Mouse (Mus musculus) thymus, postnatal 36 days (tissue): ENCODE results near the gene Nt5e.
"Not testable (repeated sequence)": the region's sequence is repeated elsewhere in the genome, so short reads cannot be mapped to it uniquely, and the experiment has no call there.

Source experiments
- DNase-seq, 2 experiments: peaks; one replicate each; pipeline ENCODE4 v3.0.0; 2022; ENCODE audit warnings: mixed read lengths in 2 of 2

Gene Nt5e

GRCm38 (mm10) chr9:88326930-88327901 lies at the start of gene Nt5e:
Gene Nt5e, plus strand, starts transcription at chr9:88327197.
- DNase-seq = peak; percentile 26 to 35

DNA sequence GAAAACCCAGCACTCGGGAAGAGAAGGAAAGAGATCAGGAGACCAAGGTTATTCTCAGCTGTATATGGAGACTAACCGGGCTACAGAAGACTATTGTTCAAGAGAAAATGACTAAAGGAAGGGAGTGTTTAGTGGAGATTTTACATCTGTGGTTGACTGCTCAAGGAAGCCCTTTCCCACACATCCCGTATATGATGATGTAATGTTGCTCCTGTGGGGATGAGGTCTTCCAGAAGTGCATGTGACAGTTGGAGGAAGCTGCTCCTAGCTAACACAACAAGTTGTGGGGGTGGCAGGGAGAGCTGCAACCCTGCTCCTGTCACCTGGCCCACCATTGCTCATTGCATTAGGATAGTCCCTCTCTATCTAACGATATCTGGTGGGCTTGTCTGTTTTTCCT lies 49.4 kb upstream of the Nt5e start:
- no peak for DNase-seq

- DNase-seq = no peak
These were observed 47.3 kb upstream of the Nt5e start for GRCm38 (mm10) chr9:88279728-88280127.

DNA sequence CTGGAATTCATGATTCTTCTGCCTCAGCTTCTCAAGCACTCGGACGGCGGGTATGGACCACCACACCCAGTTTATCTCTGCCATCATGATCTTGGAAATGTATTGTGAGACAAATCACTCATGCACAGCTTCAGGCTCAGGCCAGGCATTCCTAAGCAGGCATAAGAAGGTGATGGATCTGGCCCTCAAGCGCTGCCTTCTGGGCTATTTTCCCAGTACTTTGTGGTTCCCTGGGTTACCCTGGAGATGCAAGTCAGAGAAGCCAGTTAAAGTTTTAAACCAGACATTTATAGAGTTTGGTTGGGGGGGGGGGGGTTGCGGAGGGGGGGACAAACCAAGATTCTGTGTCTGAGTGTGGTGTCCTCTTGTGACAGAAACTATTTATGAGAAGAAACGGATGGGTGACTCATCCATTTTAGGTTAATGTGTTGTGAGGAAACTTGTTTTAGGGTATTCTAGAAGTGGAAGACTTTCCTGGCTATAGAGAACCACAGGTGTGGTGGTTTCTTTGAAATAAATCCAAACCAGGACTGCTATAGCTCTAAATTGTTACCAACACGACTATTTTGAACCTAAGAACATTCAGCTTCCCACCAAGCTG lies 37.3 kb upstream of the Nt5e start:
- DNase-seq = no peak

GRCm38 (mm10) chr9:88292836-88293370 lies 34.1 kb upstream of the Nt5e start:
- no peak for DNase-seq

GRCm38 (mm10) chr9:88295798-88296197 lies 31.2 kb upstream of the Nt5e start:
- DNase-seq = no peak

DNA sequence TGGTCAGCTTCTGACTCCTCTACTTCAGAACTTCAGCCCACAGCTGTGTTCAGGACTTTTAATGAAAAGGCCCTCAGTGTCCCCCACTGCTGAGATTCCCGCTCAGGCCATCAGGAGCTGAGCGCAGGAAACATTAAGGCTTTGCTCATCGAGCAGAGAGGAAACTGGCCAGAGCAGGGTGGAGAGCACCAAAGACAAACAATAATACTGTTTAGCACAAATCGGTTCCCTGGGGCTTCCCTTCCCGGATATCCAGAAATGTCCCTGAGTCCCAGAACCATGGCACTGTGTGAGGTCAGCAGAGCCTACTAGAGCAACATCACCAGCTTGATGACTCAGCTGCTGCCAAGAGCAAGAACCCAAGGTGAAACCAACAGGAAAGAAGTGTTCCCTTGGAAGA lies 30.7 kb upstream of the Nt5e start:
- DNase-seq = no peak

GRCm38 (mm10) chr9:88297244-88297643 lies 29.8 kb upstream of the Nt5e start:
- DNase-seq = not testable (repeated sequence)

DNA sequence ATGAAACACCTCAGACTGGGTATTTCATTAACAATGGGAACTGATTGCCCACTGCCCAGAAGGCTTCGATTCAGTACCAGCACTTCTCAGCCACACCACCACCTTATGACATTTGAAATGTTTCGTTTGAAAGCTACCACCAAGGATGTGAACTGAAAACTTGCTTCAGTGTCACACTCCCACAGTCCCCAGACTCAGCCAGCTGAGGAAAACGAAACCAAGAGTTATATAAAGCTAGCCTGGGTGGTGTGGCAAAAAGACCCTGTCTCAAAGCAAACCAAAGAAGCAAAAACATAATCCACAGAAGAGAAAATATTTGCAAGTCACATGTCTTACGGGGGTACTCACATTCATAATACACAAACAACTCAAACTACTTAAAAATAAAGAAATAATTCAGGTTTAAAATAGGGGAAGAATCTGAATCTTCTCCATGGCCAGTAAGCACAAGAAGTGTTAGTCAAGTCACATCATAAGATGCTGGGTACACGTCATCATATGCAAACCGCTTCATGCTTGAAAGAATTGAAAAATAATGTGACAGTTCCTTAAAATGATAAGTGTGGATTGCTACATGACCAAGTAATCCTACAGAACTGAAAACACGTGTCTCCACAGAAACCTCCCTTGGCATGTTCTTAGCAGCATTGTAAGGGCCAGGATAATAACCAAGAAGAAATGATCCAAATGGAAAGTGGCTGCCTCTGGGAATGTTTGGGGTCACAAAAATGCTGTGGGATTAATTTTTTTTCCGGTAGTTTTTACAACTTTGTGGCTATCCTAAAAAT lies 28.9 kb upstream of the Nt5e start:
- no peak for DNase-seq

DNA sequence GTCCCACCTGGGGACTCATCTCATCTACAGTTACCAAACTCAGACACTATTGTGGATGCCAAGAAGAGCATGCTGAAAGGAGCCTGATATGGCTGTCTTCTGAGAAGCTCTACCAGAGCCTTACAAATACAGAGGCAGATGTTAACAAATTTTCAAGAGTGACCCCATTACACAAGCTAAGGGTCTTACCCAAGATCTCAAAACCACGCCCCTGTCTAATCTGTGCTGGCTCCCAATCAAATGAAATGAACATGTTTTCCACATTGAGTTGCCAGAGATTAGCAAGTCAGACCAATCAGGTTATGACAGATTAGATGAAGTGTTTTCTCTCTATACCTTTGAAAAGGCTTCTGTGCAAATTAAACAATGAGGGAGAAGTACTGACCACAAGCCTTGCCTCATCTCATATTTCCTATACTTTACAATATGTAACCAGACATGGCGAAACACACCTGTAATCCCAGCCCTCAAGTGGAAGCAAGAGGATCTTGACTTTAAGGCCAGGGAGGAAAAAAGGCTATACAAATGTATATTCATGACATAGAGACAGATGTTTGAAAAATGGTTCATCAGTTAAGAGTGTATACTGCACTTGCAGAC lies 19.9 kb upstream of the Nt5e start:
- DNase-seq = no peak

DNA sequence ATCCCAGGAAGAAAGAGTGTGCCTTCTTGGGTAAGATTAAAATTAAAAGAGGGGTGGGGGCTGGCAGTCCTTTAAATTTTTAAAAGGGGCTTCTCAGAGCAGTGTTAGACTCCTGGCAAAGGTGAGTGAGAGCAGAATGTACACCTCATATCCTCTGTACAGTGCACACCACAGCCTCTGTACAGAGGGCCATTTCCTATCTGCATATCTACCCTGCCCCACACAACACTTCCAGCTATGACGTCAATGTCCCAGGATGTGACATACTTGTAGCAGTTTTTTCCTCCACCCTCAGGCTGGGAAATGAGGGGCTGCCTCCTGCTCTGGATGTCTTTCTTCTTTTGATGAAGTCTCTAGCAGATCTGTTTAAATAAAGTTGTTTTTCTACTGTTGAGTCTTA lies 17.9 kb upstream of the Nt5e start:
- no peak for DNase-seq

- DNase-seq = no peak
These were observed 7.8 kb upstream of the Nt5e start for GRCm38 (mm10) chr9:88319226-88319625.

DNA sequence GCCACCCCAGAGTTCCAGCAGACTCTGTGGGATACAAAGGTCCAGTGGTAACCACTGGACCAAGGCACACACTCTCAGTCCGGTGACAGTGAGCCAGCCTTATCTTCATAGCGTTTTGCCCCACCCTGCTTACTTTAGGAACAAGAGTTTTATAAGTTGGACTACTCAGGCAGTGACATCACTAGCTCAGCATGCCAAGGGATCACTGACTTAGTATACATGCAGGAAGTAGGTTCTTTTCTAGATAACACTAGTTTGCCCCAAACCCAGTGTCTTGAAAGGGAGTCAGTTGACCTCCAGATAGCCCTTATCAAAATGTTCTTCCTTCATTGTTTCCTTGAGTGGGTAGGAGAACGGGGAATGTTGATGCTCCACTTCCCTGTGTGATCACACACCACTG lies 2.4 kb upstream of the Nt5e start:
- no peak for DNase-seq

- DNase-seq = no peak
These were observed 1.7 kb downstream of the Nt5e start for GRCm38 (mm10) chr9:88328666-88329065.

DNA sequence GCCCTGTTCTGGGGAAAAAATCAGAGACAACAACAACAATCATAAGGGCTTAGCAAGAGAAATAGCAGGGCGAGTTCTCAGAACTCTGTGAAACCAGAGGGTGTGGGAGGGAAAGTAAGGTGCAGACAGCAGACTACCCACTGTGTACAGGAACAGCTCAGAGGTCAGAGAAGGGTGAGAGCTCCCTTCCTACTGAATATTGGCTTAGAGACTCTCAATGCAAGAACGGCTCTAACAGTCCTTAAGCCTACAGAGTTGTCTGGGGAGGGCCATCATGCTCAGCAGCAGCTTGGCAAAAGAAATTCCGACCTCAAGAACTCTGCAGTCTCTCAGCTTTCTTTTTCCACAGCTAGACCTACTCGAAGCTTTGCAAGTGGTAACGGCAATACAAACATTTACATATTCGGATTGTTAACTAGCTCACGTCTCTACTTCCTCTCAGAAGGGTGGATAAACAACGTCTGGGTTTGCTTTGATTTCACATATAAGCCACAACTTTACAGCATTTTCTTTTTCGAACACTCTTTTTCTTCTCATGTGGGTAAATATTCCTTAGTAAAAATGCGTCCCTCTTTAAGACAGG lies 2.3 kb downstream of the Nt5e start:
- DNase-seq = no peak

GRCm38 (mm10) chr9:88330316-88330715 lies 3.3 kb downstream of the Nt5e start:
- DNase-seq = no peak

DNA sequence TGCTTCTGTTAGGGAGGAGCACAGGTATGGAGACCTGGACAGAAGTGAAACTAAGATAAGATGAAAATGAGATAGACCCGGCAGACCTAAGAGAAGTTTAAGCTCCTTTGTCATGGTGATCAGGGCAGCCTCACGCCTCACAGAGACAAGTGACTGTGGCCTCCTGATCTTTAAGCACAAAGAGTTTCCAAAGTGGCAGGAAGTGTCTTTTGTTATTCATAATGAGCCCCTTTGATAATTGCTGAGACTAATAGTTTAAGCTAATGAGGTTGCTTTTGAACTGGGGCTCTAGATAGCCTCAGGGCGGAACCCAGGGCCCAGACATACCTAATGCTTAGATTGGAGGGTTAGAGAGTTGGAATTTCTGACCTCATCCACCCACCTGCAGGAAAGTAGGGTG lies 5.5 kb downstream of the Nt5e start:
- no peak for DNase-seq

DNA sequence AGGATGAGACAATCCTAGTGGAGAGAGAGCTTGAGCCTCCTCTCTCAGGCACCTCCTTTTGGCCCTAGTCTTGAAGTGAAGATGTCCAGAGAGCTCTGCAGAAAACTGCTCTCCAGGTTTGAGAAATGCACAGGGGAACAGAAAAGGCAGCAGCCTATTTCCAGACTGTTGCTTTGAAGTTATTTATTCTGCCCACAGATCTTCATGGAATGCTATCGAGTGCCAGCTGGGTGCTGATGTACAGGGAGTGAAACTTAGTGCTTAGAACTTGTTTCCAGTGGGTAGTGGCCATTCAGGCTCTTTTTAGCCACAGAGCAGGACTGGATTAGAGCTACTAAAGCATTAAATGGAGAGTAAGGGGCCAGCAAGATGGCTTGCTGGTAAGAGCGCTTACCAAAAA lies 8.8 kb downstream of the Nt5e start:
- no peak for DNase-seq

DNA sequence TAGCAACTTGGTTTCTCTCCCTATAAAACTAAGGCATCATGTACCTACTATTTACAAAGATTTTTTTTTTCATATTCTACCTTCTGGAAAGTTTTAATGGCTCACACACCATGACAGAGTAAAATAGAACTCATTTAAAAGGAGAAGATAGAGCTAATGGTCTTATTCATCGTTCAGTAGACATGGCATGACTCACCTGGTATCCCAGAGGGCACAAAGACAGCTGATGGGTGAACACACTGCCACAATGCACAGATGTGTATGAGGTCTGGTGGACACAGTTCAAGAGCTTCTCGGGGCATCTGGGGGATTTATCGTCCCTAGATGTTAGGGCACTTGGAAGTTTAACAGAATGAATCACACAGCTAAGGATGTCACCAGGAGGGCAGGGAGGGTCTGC lies 13.8 kb downstream of the Nt5e start:
- DNase-seq = no peak

- no peak for DNase-seq
These were observed 15.2 kb downstream of the Nt5e start for GRCm38 (mm10) chr9:88342241-88342640.

DNA sequence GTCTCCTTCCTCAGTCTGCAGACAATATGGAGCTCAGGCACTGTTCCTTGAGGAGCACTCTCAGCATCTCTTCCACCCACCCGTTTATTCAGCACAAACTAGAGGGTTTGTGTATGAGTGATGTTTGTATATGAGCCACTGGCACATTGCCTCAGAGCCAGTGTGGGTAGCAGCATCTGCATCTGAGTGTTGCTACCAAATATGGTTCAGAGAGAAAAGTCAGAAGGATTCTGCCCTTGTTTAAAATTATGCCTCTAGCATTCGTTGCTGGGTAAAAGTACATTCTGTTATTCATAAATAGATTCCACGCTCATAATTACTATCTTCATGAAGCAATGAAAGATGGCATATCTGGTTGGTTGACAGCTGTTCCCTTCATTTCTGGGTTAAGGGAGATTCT lies 15.7 kb downstream of the Nt5e start:
- no peak for DNase-seq

- no peak for DNase-seq
These were observed 17.4 kb downstream of the Nt5e start for GRCm38 (mm10) chr9:88344424-88344823.
